Mouse (Mus musculus) layer of hippocampus, postnatal 14 days (tissue): ENCODE results near the gene Dtx3l. TPM values are rescaled to one million over a fixed set of nuclear protein-coding genes. Genes with fewer than 3 reads are reported as not detected.

ENCODE experiments used
- DNase-seq, 2 experiments: peaks; one replicate each; pipeline ENCODE4 v3.0.0; 2021 to 2022; ENCODE audit warnings: low spot score in 2 of 2, mixed read lengths in 1 of 2
- total RNA-seq, 2 experiments: library from RNA; stranded (reverse); gene quantifications; 2 replicates each; pipeline ENCODE4 v1.2.3; 2021

Gene Dtx3l
- total RNA-seq, 2 experiments from 2014 or later = 3.2 to 3.4 TPM

DNA sequence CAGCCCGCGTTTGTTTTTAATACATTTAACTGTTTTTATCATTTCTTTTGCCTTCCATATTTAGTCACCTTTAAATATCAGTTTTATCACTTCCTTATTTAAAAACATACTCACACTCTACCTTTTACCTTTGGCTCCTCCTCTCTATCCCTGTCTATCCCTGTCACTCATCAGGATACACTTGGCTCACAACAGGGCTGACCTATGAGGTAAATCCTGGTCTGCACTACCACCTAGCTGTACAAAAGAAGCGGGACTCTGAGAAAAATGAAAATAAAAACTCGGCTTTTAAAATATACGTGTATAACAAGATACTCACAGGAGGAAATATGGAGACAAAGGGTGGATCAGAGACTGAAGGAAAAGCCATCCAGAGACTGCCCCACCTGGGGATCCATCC is 50.0 kb downstream of the Dtx3l start:
- no peak for DNase-seq

DNA sequence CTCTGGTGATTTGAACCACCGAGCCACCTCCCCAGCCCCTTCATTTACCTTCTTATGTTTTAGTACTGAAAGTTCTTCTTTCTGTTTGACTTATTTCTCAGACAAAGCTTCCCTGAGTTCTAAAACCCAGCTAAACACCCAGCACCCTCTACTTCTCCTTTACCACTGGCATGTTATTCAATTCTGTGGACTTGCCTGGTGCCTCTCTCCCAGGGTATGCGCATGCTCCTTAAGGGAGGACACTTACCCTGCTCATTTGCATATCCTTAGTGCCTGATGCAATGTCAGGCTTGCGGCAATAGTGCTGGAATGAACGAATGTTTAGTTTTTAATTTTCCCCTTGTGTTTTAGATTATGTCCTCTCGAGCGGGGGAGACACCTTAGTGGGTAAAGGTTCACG is 50.8 kb downstream of the Dtx3l start:
- no peak for DNase-seq

Other genes with a start within 250 kb of the Dtx3l start
- 10 to 100 TPM; 84.2 to 88.6 TPM for gene Dirc2, start 169.8 kb downstream of the Dtx3l start, total RNA-seq
- 1 to 10 TPM; 5.2 to 5.7 TPM for gene Hspbap1, start 168.8 kb downstream of the Dtx3l start, total RNA-seq
- 1 to 10 TPM; 1.0 to 1.2 TPM for gene Parp14, start 67.6 kb downstream of the Dtx3l start, total RNA-seq
- gene Parp9, start 681 bp downstream of the Dtx3l start, total RNA-seq = 1 to 10 TPM; 3.0 to 3.1 TPM
- gene Kpna1, start 39.6 kb upstream of the Dtx3l start, total RNA-seq = 100 to 1,000 TPM; 113 to 121 TPM
- gene Wdr5b, start 102.0 kb upstream of the Dtx3l start, total RNA-seq = 1 to 10 TPM; 4.8 to 5.3 TPM
- 10 to 100 TPM; 81.1 to 84.2 TPM for gene Fam162a, start 132.4 kb upstream of the Dtx3l start, total RNA-seq
- gene Ccdc58, start 132.5 kb upstream of the Dtx3l start, total RNA-seq = 10 to 100 TPM; 17.1 to 23.9 TPM
- gene Csta1, start 192.1 kb upstream of the Dtx3l start, total RNA-seq = not detected
- not detected for gene Stfa2l1, start 217.7 kb upstream of the Dtx3l start, total RNA-seq
- gene Gm5483, start 245.1 kb upstream of the Dtx3l start, total RNA-seq = not detected